Mouse (Mus musculus): ENCODE measurements around the gene Ptpn7. TPM values are rescaled to one million over a fixed set of nuclear protein-coding genes. Genes with fewer than 3 reads are reported as not detected.

Gene Ptpn7
- total and polyA plus RNA-seq, 3 experiments, result 202 to 215 TPM; not detected in 1

DNA sequence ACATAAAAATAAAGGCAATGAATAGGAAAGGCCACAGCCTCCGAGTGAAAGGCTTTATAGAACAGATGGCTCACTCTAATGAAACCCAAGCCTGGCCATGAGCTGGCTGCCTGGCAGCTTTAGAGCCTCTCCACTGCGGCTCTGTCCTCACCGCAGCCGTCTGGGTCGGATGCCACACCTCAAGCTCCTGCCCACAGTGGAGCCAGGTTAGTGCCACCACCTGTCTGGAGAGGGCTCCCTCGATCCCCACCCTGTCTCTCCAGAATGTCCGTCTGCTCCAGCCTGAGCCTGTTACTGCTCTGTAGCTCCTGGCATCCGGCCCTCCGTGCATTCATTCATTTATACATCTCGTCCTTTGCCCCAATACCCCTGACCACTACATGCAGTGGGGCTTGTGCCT lies 42.9 kb upstream of the Ptpn7 start:
- no peak overlapping the region for H3K27ac ChIP-seq (ENCODE audit: control insufficient read depth, low read depth, low read length)
- H3K36me3 ChIP-seq (ENCODE audit: control insufficient read depth in 1 of 2, insufficient read depth in 2 of 2, low read length in 2 of 2), result no peaks in the 10 kb centered on the region
- H3K9me3 ChIP-seq (replicated peaks; ENCODE audit: insufficient read depth, low read length), result no peaks in the 10 kb centered on the region
- H3K4me3 ChIP-seq (ENCODE audit: control insufficient read depth in 1 of 2, insufficient read depth in 1 of 2, low read depth in 2 of 2, low read length in 2 of 2), result no peak overlapping the region
- no peaks in the 10 kb centered on the region for H3K4me1 ChIP-seq (ENCODE audit: control insufficient read depth in 1 of 2, insufficient read depth in 2 of 2, low read length in 2 of 2)
- no peak for DNase-seq (ENCODE audit: low read depth, low spot score)
- no peaks in the 10 kb centered on the region; a peak in 1 of 4 replicates for H3K27me3 ChIP-seq (ENCODE audit: control insufficient read depth in 1 of 2, insufficient read depth in 2 of 2, low read length in 2 of 2)
- no peak overlapping the region for H3K9ac ChIP-seq (ENCODE audit: control insufficient read depth, low read depth, low read length, poor library complexity, severe bottlenecking)
- no peaks in the 10 kb centered on the region for H3K79me2 ChIP-seq (ENCODE audit: control insufficient read depth, insufficient read depth, low read length, poor library complexity)
- TF ChIP-seq KAT2A (conservative IDR thresholded peaks at IDR 0.05; ENCODE audit: low read depth, low read length) (no peak), POLR2AphosphoS5 (IDR thresholded peaks at IDR 0.05; ENCODE audit: borderline replicate concordance, low read depth, low read length) (no peak), ZC3H11A (IDR thresholded peaks at IDR 0.05; ENCODE audit: low read depth, low read length) (no peak), CHD1 (IDR thresholded peaks at IDR 0.05; ENCODE audit: low read depth, low read length) (no peak), NELFE (IDR thresholded peaks at IDR 0.05; ENCODE audit: low read depth, low read length) (no peak), MAFK (IDR thresholded peaks at IDR 0.05; ENCODE audit: borderline replicate concordance, low read depth, low read length) (no peak), TBP (IDR thresholded peaks at IDR 0.05; ENCODE audit: low read depth, low read length) (no peak), MEF2A (IDR thresholded peaks at IDR 0.05; ENCODE audit: extremely low read depth, insufficient replicate concordance, low read depth, low read length, poor library complexity, severe bottlenecking) (no peak), SMC3 (IDR thresholded peaks at IDR 0.05; ENCODE audit: low read depth, low read length) (no peak), NRF1 (IDR thresholded peaks at IDR 0.05; ENCODE audit: insufficient read depth, low read depth, low read length, poor library complexity, severe bottlenecking) (no peak), RAD21 (IDR thresholded peaks at IDR 0.05; ENCODE audit: low read depth, low read length) (no peak), UBTF (IDR thresholded peaks at IDR 0.05; ENCODE audit: borderline replicate concordance, insufficient read depth, low read depth, low read length) (no peak), ZMIZ1 (IDR thresholded peaks at IDR 0.05; ENCODE audit: low read depth, low read length) (no peak), GABPA (IDR thresholded peaks at IDR 0.05; ENCODE audit: low read depth, low read length) (no peak), ZNF384 (IDR thresholded peaks at IDR 0.05; ENCODE audit: low read depth, low read length) (no peak), CHD2 (IDR thresholded peaks at IDR 0.05; ENCODE audit: low read length) (no peak), TCF12 (IDR thresholded peaks at IDR 0.05; ENCODE audit: low read depth, low read length) (no peak), SIN3A (IDR thresholded peaks at IDR 0.05; ENCODE audit: low read length) (no peak)

DNA sequence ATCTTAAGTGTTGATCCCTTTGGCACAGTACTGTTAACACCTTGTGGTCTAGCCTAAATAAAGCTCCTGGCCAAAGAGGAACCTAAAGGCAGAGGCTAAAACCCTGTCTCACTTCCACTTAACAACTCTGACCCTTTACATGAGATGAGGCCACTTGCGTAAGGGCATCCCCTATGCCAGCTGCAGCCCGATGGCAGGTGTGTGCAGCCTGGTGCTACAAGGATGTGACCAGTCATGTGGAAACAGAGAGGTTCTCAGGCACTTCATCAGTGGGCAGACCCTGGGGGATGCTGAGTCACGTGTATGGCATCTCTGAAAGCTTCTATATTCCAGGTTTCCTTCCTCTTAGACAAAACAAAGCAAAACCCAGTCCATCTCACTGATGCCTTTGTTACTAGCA lies 41.6 kb upstream of the Ptpn7 start:
- Histone ChIP-seq H3K79me2 (ENCODE audit: control insufficient read depth, insufficient read depth, low read length, poor library complexity) (no peaks in the 10 kb centered on the region), H3K27ac (ENCODE audit: control insufficient read depth, low read depth, low read length) (no peak overlapping the region), H3K27me3 (ENCODE audit: control insufficient read depth in 1 of 2, insufficient read depth in 2 of 2, low read length in 2 of 2) (no peaks in the 10 kb centered on the region; a peak in 1 of 4 replicates), H3K9ac (ENCODE audit: control insufficient read depth, low read depth, low read length, poor library complexity, severe bottlenecking) (no peak overlapping the region), H3K4me1 (ENCODE audit: control insufficient read depth in 1 of 2, insufficient read depth in 2 of 2, low read length in 2 of 2) (0 out of 4 replicates have a peak, but pooled peaks cover 0 to 4% of the 10 kb centered on the region in 2 experiments), H3K9me3 (replicated peaks; ENCODE audit: insufficient read depth, low read length) (no peaks in the 10 kb centered on the region), H3K36me3 (ENCODE audit: control insufficient read depth in 1 of 2, insufficient read depth in 2 of 2, low read length in 2 of 2) (no peaks in the 10 kb centered on the region), H3K4me3 (ENCODE audit: control insufficient read depth in 1 of 2, insufficient read depth in 1 of 2, low read depth in 2 of 2, low read length in 2 of 2) (no peak overlapping the region)
- DNase-seq (ENCODE audit: low read depth, low spot score), result no peak
- TF ChIP-seq MAZ (IDR thresholded peaks at IDR 0.05; ENCODE audit: low read depth, low read length), result no peak
- TF ChIP-seq NELFE (IDR thresholded peaks at IDR 0.05; ENCODE audit: low read depth, low read length), result no peak
- no peak for TF ChIP-seq NRF1 (IDR thresholded peaks at IDR 0.05; ENCODE audit: insufficient read depth, low read depth, low read length, poor library complexity, severe bottlenecking)
- TF ChIP-seq ZNF384 (IDR thresholded peaks at IDR 0.05; ENCODE audit: low read depth, low read length), result no peak
- no peak for TF ChIP-seq ZMIZ1 (IDR thresholded peaks at IDR 0.05; ENCODE audit: low read depth, low read length)
- no peak for TF ChIP-seq MAX (IDR thresholded peaks at IDR 0.05; ENCODE audit: low read length)
- no peak for TF ChIP-seq POLR2AphosphoS5 (IDR thresholded peaks at IDR 0.05; ENCODE audit: borderline replicate concordance, low read depth, low read length)
